Mouse (Mus musculus): ENCODE results near the gene Ppp1ca. TPM values are rescaled to one million over a fixed set of nuclear protein-coding genes. Genes with fewer than 3 reads are reported as not detected.

The Ppp1ca gene
- polyA plus RNA-seq, 1 experiment: 373 TPM

DNA sequence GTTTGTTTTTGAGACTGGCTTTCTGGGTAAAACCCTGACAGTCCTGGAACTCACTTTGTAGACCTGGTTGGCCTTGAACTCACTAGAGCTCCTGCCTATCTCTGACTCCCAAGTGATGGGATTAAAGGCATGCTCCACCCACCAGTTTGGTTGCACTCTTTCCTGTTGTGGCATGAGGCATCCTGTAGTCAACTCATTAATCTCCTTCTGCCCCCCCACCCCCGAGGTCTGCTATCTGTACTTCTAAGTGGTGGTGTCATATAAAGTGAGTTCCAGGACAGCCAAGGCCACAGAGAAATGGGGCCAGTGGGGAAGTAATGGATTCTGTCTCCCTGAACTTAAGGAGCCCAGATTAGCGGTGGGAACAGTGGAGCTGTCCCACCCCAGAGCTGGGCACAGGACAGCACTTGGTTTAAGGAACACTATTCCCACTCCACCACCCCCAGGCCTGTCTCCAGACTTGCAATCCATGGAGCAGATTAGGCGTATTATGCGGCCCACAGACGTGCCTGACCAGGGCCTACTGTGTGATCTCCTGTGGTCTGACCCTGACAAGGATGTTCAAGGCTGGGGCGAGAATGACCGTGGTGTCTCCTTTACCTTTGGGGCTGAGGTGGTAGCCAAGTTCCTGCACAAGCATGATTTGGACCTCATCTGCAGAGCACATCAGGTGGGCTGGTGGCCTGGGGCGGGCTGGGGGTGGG, 2.3 kb downstream of the Ppp1ca start:
- no peak for TF ChIP-seq CTCF (IDR thresholded peaks at IDR 0.05; ENCODE audit: insufficient read depth, low read length)
- TF ChIP-seq POLR2A (IDR thresholded peaks at IDR 0.05; ENCODE audit: borderline replicate concordance, extremely low read depth, low read depth, low read length): no peak
- H3K4me1 ChIP-seq (ENCODE audit: control insufficient read depth, insufficient read depth, low read length): peaks cover 10% of the 10 kb centered on the region
- 79% methylated on average over 8 of the region's 8 CpGs for WGBS
- H3K4me3 ChIP-seq (replicated peaks; ENCODE audit: extremely low read depth, low read depth, low read length): no peak overlapping the region
- DNase-seq: no peak

DNA sequence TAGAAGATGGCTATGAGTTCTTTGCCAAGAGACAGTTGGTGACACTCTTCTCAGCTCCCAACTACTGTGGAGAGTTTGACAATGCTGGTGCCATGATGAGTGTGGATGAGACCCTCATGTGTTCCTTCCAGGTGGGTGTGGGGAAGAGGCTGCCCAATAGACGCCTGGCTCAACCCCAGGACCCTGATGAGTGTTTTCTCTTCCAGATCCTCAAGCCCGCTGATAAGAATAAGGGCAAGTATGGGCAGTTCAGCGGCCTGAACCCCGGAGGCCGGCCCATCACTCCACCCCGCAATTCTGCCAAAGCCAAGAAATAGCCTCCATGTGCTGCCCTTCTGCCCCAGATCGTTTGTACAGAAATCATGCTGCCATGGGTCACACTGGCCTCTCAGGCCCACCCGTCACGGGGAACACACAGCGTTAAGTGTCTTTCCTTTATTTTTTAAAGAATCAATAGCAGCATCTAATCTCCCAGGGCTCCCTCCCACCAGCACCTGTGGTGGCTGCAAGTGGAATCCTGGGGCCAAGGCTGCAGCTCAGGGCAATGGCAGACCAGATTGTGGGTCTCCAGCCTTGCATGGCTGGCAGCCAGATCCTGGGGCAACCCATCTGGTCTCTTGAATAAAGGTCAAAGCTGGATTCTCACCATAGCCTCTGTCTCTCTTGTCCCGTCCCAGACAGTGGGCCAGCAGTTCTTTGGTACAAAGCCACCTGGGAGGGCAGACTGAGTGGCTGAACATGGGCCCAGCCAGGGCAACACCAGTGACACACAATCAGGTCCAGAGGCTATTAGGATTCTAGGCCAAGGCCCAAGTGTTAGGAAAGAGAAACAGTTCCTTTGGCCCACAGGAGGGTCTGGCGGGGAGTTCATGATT, 3.1 kb downstream of the Ppp1ca start:
- peaks cover 10% of the 10 kb centered on the region for H3K4me1 ChIP-seq (ENCODE audit: control insufficient read depth, insufficient read depth, low read length)
- no peak for DNase-seq
- H3K4me3 ChIP-seq (replicated peaks; ENCODE audit: extremely low read depth, low read depth, low read length): no peak overlapping the region
- TF ChIP-seq CTCF (IDR thresholded peaks at IDR 0.05; ENCODE audit: insufficient read depth, low read length) (no peak), POLR2A (IDR thresholded peaks at IDR 0.05; ENCODE audit: borderline replicate concordance, extremely low read depth, low read depth, low read length) (no peak)
- 71% methylated on average over 12 of the region's 12 CpGs for WGBS

DNA sequence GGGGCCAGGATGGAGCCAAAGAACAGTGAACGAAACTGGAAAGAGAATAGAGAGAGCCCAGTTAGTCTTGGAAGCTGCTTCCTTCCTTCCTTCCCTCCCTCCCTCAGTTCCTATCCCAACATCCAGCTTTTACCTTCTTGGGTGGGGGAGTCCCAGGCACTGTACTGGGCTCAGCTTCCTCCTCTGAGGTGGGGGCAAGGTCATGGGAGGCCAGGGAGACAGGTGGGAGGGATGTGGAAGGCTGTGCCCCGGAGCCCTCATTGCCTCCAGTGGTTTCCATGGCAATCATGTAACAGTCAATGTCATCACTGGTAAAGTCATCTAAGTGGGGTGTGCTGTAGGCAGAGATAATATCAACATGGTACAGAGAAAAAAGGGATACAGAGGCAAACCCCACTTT, 4.2 kb downstream of the Ppp1ca start:
- H3K4me3 ChIP-seq (replicated peaks; ENCODE audit: extremely low read depth, low read depth, low read length): no peak overlapping the region
- 29% methylated on average over 2 of the region's 2 CpGs for WGBS
- DNase-seq: no peak
- H3K4me1 ChIP-seq (ENCODE audit: control insufficient read depth, insufficient read depth, low read length): peaks cover 19% of the 10 kb centered on the region
- no peak for TF ChIP-seq CTCF (IDR thresholded peaks at IDR 0.05; ENCODE audit: insufficient read depth, low read length)
- no peak for TF ChIP-seq POLR2A (IDR thresholded peaks at IDR 0.05; ENCODE audit: borderline replicate concordance, extremely low read depth, low read depth, low read length)

DNA sequence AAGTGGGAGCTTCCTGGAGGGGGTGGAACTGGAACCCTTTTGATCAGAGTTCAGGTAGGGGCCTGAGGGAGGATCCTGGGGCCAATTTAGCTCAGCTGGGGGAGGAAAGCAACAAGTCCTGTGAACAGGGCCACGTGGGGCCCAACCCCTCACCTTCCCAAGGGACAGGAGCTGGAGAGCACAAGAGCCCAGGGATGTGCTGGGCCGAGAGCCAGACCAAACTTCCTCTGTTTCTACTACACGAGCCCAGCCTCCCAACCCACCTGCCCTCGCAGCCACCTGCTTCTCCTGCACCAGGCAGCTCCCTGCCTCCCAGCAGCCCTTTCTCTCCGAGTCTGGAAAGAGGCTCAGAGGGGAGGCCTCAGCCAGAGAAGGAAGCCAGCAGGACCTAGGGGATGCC, 4.7 kb downstream of the Ppp1ca start:
- no peak for DNase-seq
- no peak overlapping the region for H3K4me3 ChIP-seq (replicated peaks; ENCODE audit: extremely low read depth, low read depth, low read length)
- WGBS: 16% methylated on average over 5 of the region's 5 CpGs
- no peak for TF ChIP-seq CTCF (IDR thresholded peaks at IDR 0.05; ENCODE audit: insufficient read depth, low read length)
- no peak for TF ChIP-seq POLR2A (IDR thresholded peaks at IDR 0.05; ENCODE audit: borderline replicate concordance, extremely low read depth, low read depth, low read length)
- peaks cover 19% of the 10 kb centered on the region for H3K4me1 ChIP-seq (ENCODE audit: control insufficient read depth, insufficient read depth, low read length)

DNA sequence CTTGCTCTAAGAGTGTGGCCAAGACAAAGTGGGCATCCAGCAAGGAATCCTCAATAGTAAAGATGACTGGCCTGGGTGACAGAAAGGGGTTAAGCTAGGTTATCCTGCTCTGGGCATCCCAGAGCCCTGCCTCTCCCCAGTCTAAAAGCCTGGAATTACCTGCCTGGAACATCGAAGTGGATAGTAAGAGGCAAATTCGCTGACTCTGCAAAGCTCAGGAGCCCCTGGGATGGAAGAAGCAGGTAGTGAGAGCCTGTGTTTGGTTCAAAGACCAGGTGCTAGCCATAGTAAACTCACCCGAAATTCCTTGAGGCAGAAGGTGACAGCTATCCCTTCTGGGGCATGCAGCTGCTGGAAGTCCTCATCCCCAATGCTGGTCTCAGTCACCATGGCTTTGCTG, 5.3 kb downstream of the Ppp1ca start:
- TF ChIP-seq CTCF (IDR thresholded peaks at IDR 0.05; ENCODE audit: insufficient read depth, low read length) (no peak), POLR2A (IDR thresholded peaks at IDR 0.05; ENCODE audit: borderline replicate concordance, extremely low read depth, low read depth, low read length) (no peak)
- Histone ChIP-seq H3K4me1 (ENCODE audit: control insufficient read depth, insufficient read depth, low read length) (peaks cover 21% of the 10 kb centered on the region), H3K4me3 (replicated peaks; ENCODE audit: extremely low read depth, low read depth, low read length) (no peak overlapping the region)
- WGBS: 64% methylated on average over 3 of the region's 3 CpGs
- no peak for DNase-seq

DNA sequence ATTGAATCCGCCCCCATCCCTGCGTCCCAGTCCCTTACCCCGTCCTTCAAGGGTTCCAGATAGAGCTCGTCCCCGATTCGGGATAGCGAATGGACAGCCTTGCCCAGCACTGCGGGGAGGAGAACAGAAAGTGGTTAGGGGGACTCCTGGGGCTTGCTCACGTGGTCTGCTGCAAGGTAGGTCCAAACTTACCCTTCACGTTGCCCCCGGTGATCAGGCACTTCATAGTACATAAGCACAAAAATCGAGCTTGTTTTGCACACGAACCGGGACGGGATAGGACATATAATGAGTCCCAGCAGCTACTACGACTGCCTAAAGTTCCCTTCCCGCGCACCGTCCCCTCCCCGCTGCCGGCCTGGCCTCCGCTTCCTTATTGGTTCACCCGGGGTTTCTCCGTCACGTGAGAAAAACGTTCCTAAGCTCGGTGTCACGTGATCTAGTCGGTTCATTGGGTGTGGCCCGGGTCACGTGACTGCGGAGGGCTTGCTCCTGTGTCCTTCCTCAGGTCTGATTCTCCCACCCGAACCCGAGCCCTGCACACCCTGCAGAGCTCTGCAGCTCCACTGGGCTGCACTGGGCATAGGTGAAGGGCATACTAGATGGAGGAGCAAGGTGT, 9.5 kb downstream of the Ppp1ca start, which contains the start of gene Rad9a:
Rad9a (minus strand) TSS at position 372 of the 619 bp plus-strand sequence.
- WGBS: 1% methylated on average over 34 of the region's 34 CpGs
- TF ChIP-seq CTCF (IDR thresholded peaks at IDR 0.05; ENCODE audit: insufficient read depth, low read length) (no peak), POLR2A (IDR thresholded peaks at IDR 0.05; ENCODE audit: borderline replicate concordance, extremely low read depth, low read depth, low read length) (peak; percentile 97; the same call in 1 of the 2 replicates)
- H3K4me3 ChIP-seq (replicated peaks; ENCODE audit: extremely low read depth, low read depth, low read length): peak within 1 kb of the TSS; percentile 87
- peaks cover 15% of the 10 kb centered on the region for H3K4me1 ChIP-seq (ENCODE audit: control insufficient read depth, insufficient read depth, low read length)
- DNase-seq: peak; percentile 94

DNA sequence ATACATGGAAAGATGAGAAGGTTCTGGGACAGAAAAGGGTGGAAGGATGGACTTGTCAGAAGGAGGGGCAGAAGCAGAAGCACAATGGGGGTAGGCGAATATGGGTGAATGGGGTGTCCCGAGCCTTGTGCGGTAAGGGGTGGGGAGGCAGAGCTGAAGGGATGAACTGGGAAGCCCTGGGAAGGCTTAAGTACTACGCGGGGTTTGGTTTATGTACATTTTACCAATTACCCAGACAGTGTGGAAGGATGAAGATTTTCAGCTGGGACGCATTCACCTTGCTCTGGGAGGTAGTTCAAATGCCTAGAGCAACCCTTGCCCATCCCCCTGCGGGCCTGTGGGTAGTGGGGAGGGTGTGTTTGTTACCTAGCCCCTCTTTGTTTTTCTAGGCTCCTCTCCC, 10.3 kb downstream of the Ppp1ca start:
- Histone ChIP-seq H3K4me1 (ENCODE audit: control insufficient read depth, insufficient read depth, low read length) (peaks cover 15% of the 10 kb centered on the region), H3K4me3 (replicated peaks; ENCODE audit: extremely low read depth, low read depth, low read length) (peak overlapping the region; percentile 87)
- no peak for DNase-seq
- 29% methylated on average over 7 of the region's 7 CpGs for whole genome bisulfite sequencing
- TF ChIP-seq POLR2A (IDR thresholded peaks at IDR 0.05; ENCODE audit: borderline replicate concordance, extremely low read depth, low read depth, low read length) (no peak), CTCF (IDR thresholded peaks at IDR 0.05; ENCODE audit: insufficient read depth, low read length) (no peak)

DNA sequence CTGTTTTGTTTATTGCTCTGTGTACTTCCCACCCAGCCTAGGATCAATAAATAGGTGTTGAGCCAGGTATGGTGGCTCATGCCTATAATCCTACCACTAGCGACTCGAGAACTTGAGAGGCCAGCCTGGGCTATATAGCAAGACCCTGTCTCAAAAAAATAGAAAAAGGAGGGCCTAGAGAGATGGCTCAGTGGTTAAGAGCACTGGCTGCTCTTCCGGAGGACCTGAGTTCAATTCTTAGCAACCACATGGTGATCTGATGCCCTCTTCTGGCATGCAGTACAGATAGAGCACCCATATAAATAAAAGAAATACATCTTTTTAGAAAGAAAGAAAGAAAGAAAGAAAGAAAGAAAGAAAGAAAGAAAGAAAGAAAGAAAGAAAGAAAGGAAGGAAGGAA, 11.3 kb downstream of the Ppp1ca start:
- 33% methylated on average over 3 of the region's 3 CpGs for WGBS
- TF ChIP-seq CTCF (IDR thresholded peaks at IDR 0.05; ENCODE audit: insufficient read depth, low read length) (no peak), POLR2A (IDR thresholded peaks at IDR 0.05; ENCODE audit: borderline replicate concordance, extremely low read depth, low read depth, low read length) (no peak)
- DNase-seq: no peak

DNA sequence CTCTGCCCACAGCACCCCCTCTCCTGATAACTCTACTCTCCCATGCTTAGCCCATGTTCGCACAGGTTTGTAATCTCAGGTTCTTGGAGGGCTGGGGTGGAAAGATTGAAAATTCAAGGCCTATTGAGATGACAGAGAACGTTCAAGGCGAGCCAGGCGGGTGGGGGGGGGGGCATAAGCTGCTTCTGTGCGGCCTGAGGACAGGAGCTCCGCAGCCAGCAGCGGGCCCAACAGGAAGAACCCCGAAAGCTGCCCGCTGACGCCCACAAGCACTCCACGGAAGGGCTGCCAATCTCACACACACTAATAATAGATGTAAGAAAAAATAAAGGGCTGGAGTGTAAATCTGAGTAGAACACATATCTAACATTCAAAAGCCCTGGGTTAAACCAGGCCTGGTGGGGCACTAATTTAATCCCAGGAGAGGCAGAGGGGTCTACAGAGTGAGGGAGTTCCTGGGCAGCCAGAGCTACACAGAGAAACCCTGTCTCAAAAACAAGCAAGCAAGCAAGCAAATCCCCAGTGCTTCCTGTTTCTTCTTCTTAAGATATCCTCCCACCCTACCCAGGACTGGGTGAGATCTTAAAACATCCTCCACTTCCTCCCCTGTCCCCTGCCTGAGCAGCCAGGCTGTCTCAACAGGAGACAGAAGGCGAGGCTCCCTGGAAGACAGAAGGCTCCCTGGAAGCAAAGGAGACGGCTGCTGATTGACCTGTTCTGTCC, 11.9 kb downstream of the Ppp1ca start:
- Histone ChIP-seq H3K4me1 (ENCODE audit: control insufficient read depth, insufficient read depth, low read length) (peaks cover 15% of the 10 kb centered on the region), H3K4me3 (replicated peaks; ENCODE audit: extremely low read depth, low read depth, low read length) (no peak overlapping the region)
- WGBS: 38% methylated on average over 13 of the region's 13 CpGs
- no peak for DNase-seq
- peak; percentile 80; the same call in 1 of the 2 replicates for TF ChIP-seq POLR2A (IDR thresholded peaks at IDR 0.05; ENCODE audit: borderline replicate concordance, extremely low read depth, low read depth, low read length)
- TF ChIP-seq CTCF (IDR thresholded peaks at IDR 0.05; ENCODE audit: insufficient read depth, low read length): no peak

More for the DNA sequence above, 11.3 kb downstream of the Ppp1ca start:
- H3K4me1 ChIP-seq (ENCODE audit: control insufficient read depth, insufficient read depth, low read length): peaks cover 15% of the 10 kb centered on the region
- no peak overlapping the region for H3K4me3 ChIP-seq (replicated peaks; ENCODE audit: extremely low read depth, low read depth, low read length)
